Mouse (Mus musculus) C3H10T1/2 (cell line): Measurements from ENCODE around the gene D430042O09Rik. TPM values are rescaled to one million over a fixed set of nuclear protein-coding genes. Genes with fewer than 3 reads are reported as not detected.

Experiments
- polyA plus RNA-seq, 2 experiments: library from polyadenylated mRNA; unstranded; fragments of >200 nt; fragmentation: generic; extraction: Trizol; gene quantifications; one replicate each; pipeline ENCODE4 v1.2.1; 2012; ENCODE audit warnings: missing spikeins in 2 of 2

D430042O09Rik gene
- polyA plus RNA-seq, result 10 to 100 TPM in 1 of 2 experiments, 1 to 10 TPM in 1; 1.5 to 10.6 TPM

DNA sequence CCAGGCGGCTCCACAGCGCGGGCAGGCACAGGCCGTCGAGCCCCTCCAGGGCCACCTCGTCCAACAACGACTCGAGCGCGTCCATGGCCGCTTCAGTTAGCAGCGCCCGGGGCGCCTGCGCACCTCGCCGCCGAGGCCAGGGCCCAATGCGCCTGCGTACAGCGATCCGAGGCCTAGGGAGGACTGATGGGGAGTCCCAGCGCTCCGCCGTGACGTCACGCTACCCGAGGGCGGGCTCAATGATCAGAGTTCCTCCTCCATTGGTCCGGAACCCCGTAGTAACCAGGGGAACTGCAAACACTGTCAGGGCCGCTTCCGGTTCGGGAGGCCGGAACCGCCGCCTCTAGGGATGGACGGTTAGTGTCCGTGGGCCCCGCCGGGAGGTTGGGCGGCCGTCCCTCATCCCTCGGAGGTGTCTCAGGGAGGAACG, at the start of gene D430042O09Rik, which contains the start of gene Gtf3c1:
Gene D430042O09Rik (plus strand): TSS at position 296 of the 430 bp plus-strand sequence.
Gene Gtf3c1 (minus strand): TSS at position 188 of the 430 bp plus-strand sequence.

Other genes starting within 250 kb of the D430042O09Rik start
- 100 to 1,000 TPM in 1 of 2 experiments, 10 to 100 TPM in 1; 94.3 to 136 TPM for gene Nsmce1, start 216.3 kb upstream of the D430042O09Rik start, polyA plus RNA-seq
- 10 to 100 TPM; 14.4 to 17.5 TPM for gene Il4ra, start 155.8 kb upstream of the D430042O09Rik start, polyA plus RNA-seq
- not detected for gene Il21r, start 104.5 kb upstream of the D430042O09Rik start, polyA plus RNA-seq
- gene Gtf3c1, start 108 bp upstream of the D430042O09Rik start, polyA plus RNA-seq, result 10 to 100 TPM; 10.2 to 28.5 TPM